ENCODE assay signal across 8 mouse cellular contexts in the genomic region with DNA sequence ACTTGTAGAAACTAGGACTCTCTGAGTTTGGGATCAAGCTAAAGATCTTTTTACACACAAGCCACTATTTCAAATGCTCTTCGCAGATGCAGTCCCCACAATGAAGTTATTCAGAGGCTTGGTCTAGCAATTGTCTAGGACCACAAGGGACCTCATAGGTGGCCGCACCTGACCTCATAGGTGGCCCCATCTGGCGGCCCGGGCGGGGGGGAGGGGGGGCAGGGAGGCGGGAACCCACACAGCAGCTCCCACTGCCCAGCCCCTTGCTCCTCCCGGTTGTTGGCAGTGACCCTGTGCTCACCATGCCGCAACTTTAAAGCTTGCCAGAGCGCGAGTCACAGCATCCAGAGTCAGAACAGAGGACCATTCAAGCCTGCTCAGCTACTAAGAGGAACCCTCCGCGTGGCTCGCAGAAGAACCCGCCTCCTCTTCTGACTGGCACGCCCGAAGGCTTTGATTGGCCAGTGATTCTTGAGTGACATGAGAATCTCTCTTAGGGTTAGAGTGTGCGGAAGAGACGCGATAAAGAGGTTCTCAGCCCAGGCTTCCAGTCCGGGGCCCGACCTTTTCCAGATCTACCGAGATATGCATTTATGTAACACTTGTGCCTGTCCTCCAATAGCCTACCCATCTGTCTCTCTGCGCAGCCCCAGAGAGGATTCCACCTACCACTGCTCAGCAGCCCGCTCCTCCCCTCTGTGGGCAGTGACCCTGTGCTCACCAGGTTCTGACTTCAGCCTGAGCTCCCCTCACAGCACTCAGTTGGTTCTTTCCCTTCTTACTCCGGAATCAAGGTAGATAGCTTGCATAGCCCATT. TPM values are rescaled to one million over a fixed set of nuclear protein-coding genes. Genes with fewer than 3 reads are reported as not detected.
A peak's percentile ranks its signal among the peaks of the same experiment; 100 is the strongest.
DNase-seq lines count a peak whose midpoint lies in the region; ATAC-seq lines count a peak whose summit lies in the region.

Gene Gm35315, minus strand, starts transcription at position 391 of the 817 bp plus-strand sequence.

- no peaks in the 10 kb centered on the region for H3K4me1 ChIP-seq in embryonic facial prominence, embryonic 11.5 days (ENCODE audit: control insufficient read depth, insufficient read depth, low read length)
- H3K4me1 ChIP-seq in limb, embryonic 10.5 days, result peaks cover 10% of the 10 kb centered on the region
- H3K4me1 ChIP-seq in midbrain, embryonic 12.5 days, result peaks cover 6% of the 10 kb centered on the region

- peak; percentile 80 for DNase-seq in 3134 (ENCODE audit: extremely low read depth, insufficient read length, low spot score)
- peak; percentile 87 for DNase-seq in adrenal gland, postnatal 10 days
- DNase-seq in embryonic facial prominence, embryonic 11.5 days (ENCODE audit: low spot score), result peak; percentile 92
- DNase-seq in heart, adult 11 months, result peak; percentile 99
- DNase-seq in kidney, adult 11 months, result peak; percentile 92
- peak; percentile 82 for DNase-seq in limb, embryonic 10.5 days (ENCODE audit: low spot score)
- DNase-seq in spleen, adult 12 weeks (ENCODE audit: low spot score), result peak; percentile 69

- no peaks in the 10 kb centered on the region for H3K9me3 ChIP-seq in embryonic facial prominence, embryonic 11.5 days (replicated peaks; ENCODE audit: control insufficient read depth, low read length)
- H3K9me3 ChIP-seq in limb, embryonic 10.5 days (replicated peaks), result no peaks in the 10 kb centered on the region
- H3K9me3 ChIP-seq in midbrain, embryonic 12.5 days, result no peaks in the 10 kb centered on the region

- ATAC-seq in embryonic facial prominence, embryonic 11.5 days (replicated peaks; ENCODE audit: insufficient number of reproducible peaks, low FRiP score, low TSS enrichment, low read depth), result peak; percentile 97
- peak; percentile 97 for ATAC-seq in midbrain, embryonic 12.5 days (ENCODE audit: low FRiP score, low read depth)

- H3K36me3 ChIP-seq in embryonic facial prominence, embryonic 11.5 days (replicated peaks; ENCODE audit: control insufficient read depth, insufficient read depth, low read depth, low read length), result no peaks in the 10 kb centered on the region
- no peaks in the 10 kb centered on the region for H3K36me3 ChIP-seq in limb, embryonic 10.5 days
- no peaks in the 10 kb centered on the region for H3K36me3 ChIP-seq in midbrain, embryonic 12.5 days

- H3K27ac ChIP-seq in embryonic facial prominence, embryonic 11.5 days (replicated peaks; ENCODE audit: low read depth, low read length), result no peak within 1 kb of the TSS
- H3K27ac ChIP-seq in limb, embryonic 10.5 days, result peak within 1 kb of the TSS; percentile 89
- H3K27ac ChIP-seq in midbrain, embryonic 12.5 days (replicated peaks), result peak within 1 kb of the TSS; percentile 52; the same call in 1 of the 2 replicates

- under 1% methylated on average over 25 of the region's 25 CpGs for WGBS in embryonic facial prominence, embryonic 11.5 days
- 2% methylated on average over 25 of the region's 25 CpGs for WGBS in limb, embryonic 10.5 days
- WGBS in midbrain, embryonic 12.5 days, result 2% methylated on average over 25 of the region's 25 CpGs

- H3K9ac ChIP-seq in embryonic facial prominence, embryonic 11.5 days (replicated peaks; ENCODE audit: low read length), result peak within 1 kb of the TSS; percentile 61
- H3K9ac ChIP-seq in midbrain, embryonic 12.5 days (replicated peaks), result peak within 1 kb of the TSS; percentile 66

- no peaks in the 10 kb centered on the region for H3K27me3 ChIP-seq in embryonic facial prominence, embryonic 11.5 days (ENCODE audit: control insufficient read depth, insufficient read depth, low read length)
- no peaks in the 10 kb centered on the region for H3K27me3 ChIP-seq in limb, embryonic 10.5 days (ENCODE audit: low read depth, poor library complexity, severe bottlenecking)
- H3K27me3 ChIP-seq in midbrain, embryonic 12.5 days, result no peaks in the 10 kb centered on the region

- H3K4me3 ChIP-seq in embryonic facial prominence, embryonic 11.5 days (ENCODE audit: low read depth, low read length), result peak within 1 kb of the TSS; percentile 45
- peak within 1 kb of the TSS; percentile 66 for H3K4me3 ChIP-seq in limb, embryonic 10.5 days
- H3K4me3 ChIP-seq in midbrain, embryonic 12.5 days, result peak within 1 kb of the TSS; percentile 54

- H3K4me2 ChIP-seq in embryonic facial prominence, embryonic 11.5 days (ENCODE audit: low read depth, low read length), result peak within 1 kb of the TSS; percentile 56
- H3K4me2 ChIP-seq in midbrain, embryonic 12.5 days (replicated peaks), result peak within 1 kb of the TSS; percentile 71

RNA-seq across cellular contexts. Expression of gene Gm35315, which starts in this region (rescaled TPM):
- total RNA-seq in adrenal gland, postnatal 10 days (2021), result under 1 TPM; 0.33 to 0.58 TPM
- 1.3 and 1.5 TPM in 2 replicates for polyA plus RNA-seq in embryonic facial prominence, embryonic 11.5 days (2014; fragmentation: Nextera tagmentation; extraction: Ambion mirVana)
- polyA plus RNA-seq in limb, embryonic 10.5 days (2016; fragmentation: Nextera tagmentation; extraction: Ambion mirVana), result 1.9 and 2.0 TPM in 2 replicates
- 1.4 TPM in 2 replicates for polyA plus RNA-seq in midbrain, embryonic 12.5 days (2016; fragmentation: Nextera tagmentation; extraction: Ambion mirVana)

Comparison
In these comparisons a context has a peak if more than half of its experiments do, and no peak if none do; other contexts are left out.
1. Peak in DNase-seq in adrenal gland, postnatal 10 days; RNA of the gene not detected or under 1 TPM.